Comparison of ENCODE assay signal across 9 mouse cellular contexts in genomic region chr2:132802976-132803375, GRCm38 (mm10).
"Had no signal": no experiment of that assay in that cellular context is flagged by ENCODE, and none has a peak within 500 bp of the region (broad histone marks: within the 10 kb centered on the region; RNA-seq: fewer than 3 reads in every experiment).

No protein-coding gene starts in this region.

- DNase-seq: liver, postnatal 0 days; lung, adult 2 months; lung, postnatal 14 days; lung, postnatal 36 days; right cerebral cortex, postnatal 14 days; spleen, adult 18-20 months; thymus, adult 18-20 months; thymus, postnatal 14 days; thymus, postnatal 36 days had no signal
